In the genomic region with DNA sequence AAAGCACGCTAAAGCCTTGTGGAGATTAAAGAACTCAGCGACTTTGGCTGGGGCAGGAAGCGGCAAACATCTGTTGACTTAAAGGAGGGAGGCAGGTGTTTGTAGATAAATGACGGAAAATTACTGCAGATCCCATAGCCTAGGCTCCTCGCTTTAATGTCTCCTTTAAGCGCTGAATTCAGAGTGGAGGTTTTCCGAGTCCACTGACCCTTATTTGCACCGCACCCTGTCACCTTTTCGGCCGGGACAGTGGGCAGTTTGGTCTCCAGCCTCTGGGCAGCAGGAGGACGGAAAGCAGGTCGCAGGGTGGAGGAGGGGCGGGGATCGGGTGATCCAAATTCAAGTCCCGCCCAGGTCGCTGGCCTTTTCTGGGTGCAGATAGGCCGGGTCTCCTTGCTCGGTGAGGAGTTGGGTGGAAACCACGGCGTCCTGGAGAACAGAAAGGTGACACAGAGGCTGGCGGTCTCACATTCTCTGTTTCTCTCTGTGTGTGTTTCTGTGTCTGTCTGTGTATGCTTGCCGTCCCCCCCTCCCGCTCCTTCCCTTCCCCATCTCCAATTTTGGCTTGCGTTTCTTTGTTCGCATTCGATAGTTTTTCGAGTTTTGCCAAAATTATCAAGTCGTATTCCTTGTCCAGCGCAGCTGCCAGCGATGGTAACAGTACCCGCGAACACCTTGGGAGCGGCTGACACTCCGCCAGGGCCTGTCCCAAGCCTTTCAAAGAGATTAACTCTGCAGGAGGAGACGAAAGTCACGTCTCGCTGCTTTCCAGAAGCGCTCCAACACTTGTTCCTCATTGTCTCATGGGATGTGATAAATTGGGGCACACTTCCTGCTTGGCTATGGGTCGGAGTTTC, we compare ENCODE assay signal across 8 mouse cellular contexts. TPM values are rescaled to one million over a fixed set of nuclear protein-coding genes. Genes with fewer than 3 reads are reported as not detected.
DNase-seq lines count a peak whose midpoint lies in the region; ATAC-seq and TF ChIP-seq lines count a peak whose summit lies in the region.

No protein-coding gene starts in this region.

- H3K4me3 ChIP-seq in cortical plate, adult 2 months (ENCODE audit: insufficient read depth, low read length): peak overlapping the region; percentile 40
- H3K4me3 ChIP-seq in intestine, embryonic 15.5 days (replicated peaks): peak overlapping the region; percentile 45
- peak overlapping the region; percentile 64 for H3K4me3 ChIP-seq in liver, postnatal 0 days (ENCODE audit: low read depth, low read length)
- peak overlapping the region; percentile 50 for H3K4me3 ChIP-seq in neural tube, embryonic 13.5 days

- H3K36me3 ChIP-seq in intestine, embryonic 15.5 days: no peaks in the 10 kb centered on the region
- no peaks in the 10 kb centered on the region for H3K36me3 ChIP-seq in liver, postnatal 0 days (replicated peaks; ENCODE audit: insufficient read depth, low read length)
- H3K36me3 ChIP-seq in neural tube, embryonic 13.5 days: no peaks in the 10 kb centered on the region

- intact Hi-C loops in gastrocnemius, postnatal 36 days (cut with DNase I): loop anchor here (5.0 kb wide), 1 partner anchor 40 kb away; no protein-coding TSS in a partner anchor

- H3K9ac ChIP-seq in intestine, embryonic 15.5 days: peak overlapping the region; percentile 36
- peak overlapping the region; percentile 70 for H3K9ac ChIP-seq in liver, postnatal 0 days (replicated peaks)
- peak overlapping the region; percentile 65 for H3K9ac ChIP-seq in neural tube, embryonic 13.5 days

- peak overlapping the region; percentile 76 for H3K4me2 ChIP-seq in intestine, embryonic 15.5 days (replicated peaks)
- peak overlapping the region; percentile 67 for H3K4me2 ChIP-seq in liver, postnatal 0 days (ENCODE audit: low read depth, low read length)
- peak overlapping the region; percentile 92 for H3K4me2 ChIP-seq in neural tube, embryonic 13.5 days

- no peaks in the 10 kb centered on the region for H3K9me3 ChIP-seq in intestine, embryonic 15.5 days
- H3K9me3 ChIP-seq in liver, postnatal 0 days (ENCODE audit: low read length): no peaks in the 10 kb centered on the region
- H3K9me3 ChIP-seq in neural tube, embryonic 13.5 days: no peaks in the 10 kb centered on the region

- DNase-seq in B cell, adult 2 months: peak; percentile 16 to 22
- DNase-seq in ZHBTc4 (ENCODE audit: low read depth, low spot score): peak; percentile 73
- peak; percentile 33 to 49 for DNase-seq in gastrocnemius, postnatal 36 days
- DNase-seq in liver, postnatal 0 days: peak; percentile 89
- peak; percentile 82 to 85 for DNase-seq in thymus, postnatal 36 days

- no peak for TF ChIP-seq POLR2A in cortical plate, adult 2 months (IDR thresholded peaks at IDR 0.05; ENCODE audit: extremely low read depth, insufficient read depth, low read length)

- no peak overlapping the region for H3K27ac ChIP-seq in cortical plate, adult 2 months (ENCODE audit: insufficient read depth, low read length)
- no peak overlapping the region for H3K27ac ChIP-seq in intestine, embryonic 15.5 days
- H3K27ac ChIP-seq in liver, postnatal 0 days (ENCODE audit: low read depth): peak overlapping the region; percentile 87
- H3K27ac ChIP-seq in neural tube, embryonic 13.5 days (replicated peaks): no peak overlapping the region

- peak; percentile 82 for ATAC-seq in intestine, embryonic 15.5 days
- ATAC-seq in liver, postnatal 0 days: peak; percentile 83
- 0 out of 2 replicates have a peak, but pooled peaks have one; percentile 47 for ATAC-seq in neural tube, embryonic 13.5 days (ENCODE audit: low read depth)

- WGBS in intestine, embryonic 15.5 days: under 1% methylated on average over 39 of the region's 39 CpGs
- WGBS in liver, postnatal 0 days (ENCODE audit: insufficient replicate concordance): under 1% methylated on average over 39 of the region's 39 CpGs
- WGBS in neural tube, embryonic 13.5 days: under 1% methylated on average over 39 of the region's 39 CpGs

- peaks cover 17% of the 10 kb centered on the region for H3K27me3 ChIP-seq in intestine, embryonic 15.5 days (replicated peaks)
- no peaks in the 10 kb centered on the region for H3K27me3 ChIP-seq in liver, postnatal 0 days (ENCODE audit: insufficient read depth, low read length)
- H3K27me3 ChIP-seq in neural tube, embryonic 13.5 days: peaks cover 55% of the 10 kb centered on the region

- TF ChIP-seq EP300 in liver, postnatal 0 days (IDR thresholded peaks at IDR 0.05; ENCODE audit: low read depth): peak; percentile 66; the same call in 1 of the 2 replicates

- no peaks in the 10 kb centered on the region for H3K4me1 ChIP-seq in cortical plate, adult 2 months (ENCODE audit: control insufficient read depth, insufficient read depth, low read length)
- peaks cover 5% of the 10 kb centered on the region; the same call in 1 of the 2 replicates for H3K4me1 ChIP-seq in intestine, embryonic 15.5 days (replicated peaks)
- peaks cover 26% of the 10 kb centered on the region for H3K4me1 ChIP-seq in liver, postnatal 0 days (ENCODE audit: insufficient read depth)
- peaks cover 15% of the 10 kb centered on the region for H3K4me1 ChIP-seq in neural tube, embryonic 13.5 days (replicated peaks)

- no peak for TF ChIP-seq CTCF in cortical plate, adult 2 months (IDR thresholded peaks at IDR 0.05; ENCODE audit: extremely low read depth, insufficient read depth, low read length)
- TF ChIP-seq CTCF in liver, postnatal 0 days (IDR thresholded peaks at IDR 0.05; ENCODE audit: low read depth): no peak

RNA-seq across cellular contexts. Expression of a gene that starts 11.9 kb away (rescaled TPM):
- polyA plus RNA-seq in cortical plate, adult 2 months (2012; rRNA removed): 16.0 and 16.3 TPM in 2 replicates
- 10 to 100 TPM; 35.0 to 39.3 TPM for total RNA-seq in gastrocnemius, postnatal 36 days (2021)
- 25.3 and 29.0 TPM in 2 replicates for polyA plus RNA-seq in intestine, embryonic 15.5 days (2015; fragmentation: Nextera tagmentation; extraction: Ambion mirVana)
- 15.3 TPM in 2 replicates for polyA plus RNA-seq in liver, postnatal 0 days (2015; fragmentation: Nextera tagmentation; extraction: Ambion mirVana)
- 18.3 and 21.2 TPM in 2 replicates for polyA plus RNA-seq in neural tube, embryonic 13.5 days (2015; fragmentation: Nextera tagmentation; extraction: Ambion mirVana)

Comparison
In these comparisons a context has a peak if more than half of its experiments do, and no peak if none do; other contexts are left out.
1. DNase-seq: peak in every context shown above with its lines; median percentile 89 in liver, postnatal 0 days; 84 in thymus, postnatal 36 days; 73 in ZHBTc4; 41 in gastrocnemius, postnatal 36 days; 19 in B cell, adult 2 months.